Mouse (Mus musculus): ENCODE measurements around the gene Cdc42ep3. TPM values are rescaled to one million over a fixed set of nuclear protein-coding genes. Genes with fewer than 3 reads are reported as not detected.

The Cdc42ep3 gene
- polyA plus RNA-seq, 1 experiment from 2014 or later = 46.8 TPM

- peaks cover 4% of the 10 kb centered on the region; the same call in 1 of the 2 replicates for H3K4me1 ChIP-seq (replicated peaks; ENCODE audit: control insufficient read depth, insufficient read depth, low read length)
- H3K27me3 ChIP-seq (replicated peaks; ENCODE audit: control insufficient read depth, insufficient read depth, low read length) = no peaks in the 10 kb centered on the region
- DNase-seq (ENCODE audit: low spot score) (no peak), ATAC-seq (replicated peaks; ENCODE audit: low FRiP score) (no peak)
- H3K36me3 ChIP-seq (ENCODE audit: control insufficient read depth, insufficient read depth, low read length) = peaks cover 2% of the 10 kb centered on the region; the same call in 1 of the 2 replicates
- H3K27ac ChIP-seq (ENCODE audit: low read depth, low read length) = no peak overlapping the region
- H3K9ac ChIP-seq (ENCODE audit: low read depth, low read length) = no peak overlapping the region
- no peaks in the 10 kb centered on the region for H3K9me3 ChIP-seq (ENCODE audit: control insufficient read depth, low read length)
- H3K4me2 ChIP-seq = no peak overlapping the region
- H3K4me3 ChIP-seq (ENCODE audit: low read depth, low read length) = no peak overlapping the region
- 90% methylated on average over 11 of the region's 11 CpGs for whole genome bisulfite sequencing
Observed at GRCm38 (mm10) chr17:79334701-79335100, 20.2 kb downstream of the Cdc42ep3 start.

- DNase-seq (ENCODE audit: low spot score) (no peak), ATAC-seq (replicated peaks; ENCODE audit: low FRiP score) (peak; percentile 69; the same call in 1 of the 2 replicates)
- H3K4me1 ChIP-seq (replicated peaks; ENCODE audit: control insufficient read depth, insufficient read depth, low read length) = peaks cover under 1% of the 10 kb centered on the region; the same call in 1 of the 2 replicates
- no peak overlapping the region for H3K4me3 ChIP-seq (ENCODE audit: low read depth, low read length)
- no peak overlapping the region for H3K27ac ChIP-seq (ENCODE audit: low read depth, low read length)
- H3K36me3 ChIP-seq (ENCODE audit: control insufficient read depth, insufficient read depth, low read length) = no peaks in the 10 kb centered on the region; the same call in 1 of the 2 replicates
- no peaks in the 10 kb centered on the region for H3K9me3 ChIP-seq (ENCODE audit: control insufficient read depth, low read length)
- H3K4me2 ChIP-seq = no peak overlapping the region
- H3K27me3 ChIP-seq (replicated peaks; ENCODE audit: control insufficient read depth, insufficient read depth, low read length) = no peaks in the 10 kb centered on the region
- 77% methylated on average over 9 of the region's 9 CpGs for WGBS
- no peak overlapping the region for H3K9ac ChIP-seq (ENCODE audit: low read depth, low read length)
Observed at GRCm38 (mm10) chr17:79333650-79334049, 21.2 kb downstream of the Cdc42ep3 start.

- no peak overlapping the region for H3K4me2 ChIP-seq
- DNase-seq (ENCODE audit: low spot score) (no peak), ATAC-seq (replicated peaks; ENCODE audit: low FRiP score) (no peak; the same call in 1 of the 2 replicates)
- H3K9ac ChIP-seq (ENCODE audit: low read depth, low read length) = no peak overlapping the region
- WGBS = 69% methylated on average over 3 of the region's 3 CpGs
- no peak overlapping the region for H3K4me3 ChIP-seq (ENCODE audit: low read depth, low read length)
- no peaks in the 10 kb centered on the region for H3K27me3 ChIP-seq (replicated peaks; ENCODE audit: control insufficient read depth, insufficient read depth, low read length)
- H3K4me1 ChIP-seq (replicated peaks; ENCODE audit: control insufficient read depth, insufficient read depth, low read length) = no peaks in the 10 kb centered on the region
- no peak overlapping the region for H3K27ac ChIP-seq (ENCODE audit: low read depth, low read length)
- no peaks in the 10 kb centered on the region for H3K36me3 ChIP-seq (ENCODE audit: control insufficient read depth, insufficient read depth, low read length)
- no peaks in the 10 kb centered on the region for H3K9me3 ChIP-seq (ENCODE audit: control insufficient read depth, low read length)
Observed at GRCm38 (mm10) chr17:79332864-79333263, 22.0 kb downstream of the Cdc42ep3 start.

GRCm38 (mm10) chr17:79330397-79330796 is 24.5 kb downstream of the Cdc42ep3 start:
- 93% methylated on average over 2 of the region's 2 CpGs for WGBS
- H3K9ac ChIP-seq (ENCODE audit: low read depth, low read length) = no peak overlapping the region
- ATAC-seq (replicated peaks; ENCODE audit: low FRiP score) = no peak
- no peaks in the 10 kb centered on the region for H3K9me3 ChIP-seq (ENCODE audit: control insufficient read depth, low read length)
- H3K4me3 ChIP-seq (ENCODE audit: low read depth, low read length) = no peak overlapping the region
- no peak overlapping the region for H3K27ac ChIP-seq (ENCODE audit: low read depth, low read length)
- no peaks in the 10 kb centered on the region for H3K27me3 ChIP-seq (replicated peaks; ENCODE audit: control insufficient read depth, insufficient read depth, low read length)
- H3K4me2 ChIP-seq = no peak overlapping the region
- no peaks in the 10 kb centered on the region for H3K4me1 ChIP-seq (replicated peaks; ENCODE audit: control insufficient read depth, insufficient read depth, low read length)
- no peaks in the 10 kb centered on the region for H3K36me3 ChIP-seq (ENCODE audit: control insufficient read depth, insufficient read depth, low read length)
- no peak for DNase-seq (ENCODE audit: low spot score)

- no peak for ATAC-seq (replicated peaks; ENCODE audit: low FRiP score)
- Histone ChIP-seq H3K36me3 (ENCODE audit: control insufficient read depth, insufficient read depth, low read length) (no peaks in the 10 kb centered on the region), H3K27ac (ENCODE audit: low read depth, low read length) (no peak overlapping the region), H3K27me3 (replicated peaks; ENCODE audit: control insufficient read depth, insufficient read depth, low read length) (no peaks in the 10 kb centered on the region), H3K4me2 (no peak overlapping the region), H3K9me3 (ENCODE audit: control insufficient read depth, low read length) (no peaks in the 10 kb centered on the region), H3K4me3 (ENCODE audit: low read depth, low read length) (no peak overlapping the region), H3K4me1 (replicated peaks; ENCODE audit: control insufficient read depth, insufficient read depth, low read length) (no peaks in the 10 kb centered on the region), H3K9ac (ENCODE audit: low read depth, low read length) (no peak overlapping the region)
- 76% methylated on average over 4 of the region's 4 CpGs for WGBS
- DNase-seq (ENCODE audit: low spot score) = no peak
Observed at GRCm38 (mm10) chr17:79326868-79327376, 28.0 kb downstream of the Cdc42ep3 start.

- Histone ChIP-seq H3K9me3 (ENCODE audit: control insufficient read depth, low read length) (no peaks in the 10 kb centered on the region), H3K4me1 (replicated peaks; ENCODE audit: control insufficient read depth, insufficient read depth, low read length) (no peaks in the 10 kb centered on the region), H3K4me3 (ENCODE audit: low read depth, low read length) (no peak overlapping the region), H3K36me3 (ENCODE audit: control insufficient read depth, insufficient read depth, low read length) (no peaks in the 10 kb centered on the region), H3K4me2 (no peak overlapping the region), H3K27ac (ENCODE audit: low read depth, low read length) (no peak overlapping the region), H3K27me3 (replicated peaks; ENCODE audit: control insufficient read depth, insufficient read depth, low read length) (no peaks in the 10 kb centered on the region), H3K9ac (ENCODE audit: low read depth, low read length) (no peak overlapping the region)
- ATAC-seq (replicated peaks; ENCODE audit: low FRiP score) (no peak), DNase-seq (ENCODE audit: low spot score) (no peak)
- WGBS = 64% methylated on average over 12 of the region's 12 CpGs
Observed at GRCm38 (mm10) chr17:79317085-79317751, 37.7 kb downstream of the Cdc42ep3 start.

- Histone ChIP-seq H3K9me3 (ENCODE audit: control insufficient read depth, low read length) (no peaks in the 10 kb centered on the region), H3K27me3 (replicated peaks; ENCODE audit: control insufficient read depth, insufficient read depth, low read length) (no peaks in the 10 kb centered on the region), H3K36me3 (ENCODE audit: control insufficient read depth, insufficient read depth, low read length) (no peaks in the 10 kb centered on the region), H3K4me1 (replicated peaks; ENCODE audit: control insufficient read depth, insufficient read depth, low read length) (no peaks in the 10 kb centered on the region), H3K4me3 (ENCODE audit: low read depth, low read length) (no peak overlapping the region), H3K27ac (ENCODE audit: low read depth, low read length) (no peak overlapping the region), H3K9ac (ENCODE audit: low read depth, low read length) (no peak overlapping the region), H3K4me2 (no peak overlapping the region)
- WGBS = 78% methylated on average over 4 of the region's 4 CpGs
- DNase-seq (ENCODE audit: low spot score) (no peak), ATAC-seq (replicated peaks; ENCODE audit: low FRiP score) (no peak)
Observed at GRCm38 (mm10) chr17:79315415-79316094, 39.3 kb downstream of the Cdc42ep3 start.

- Histone ChIP-seq H3K9me3 (ENCODE audit: control insufficient read depth, low read length) (no peaks in the 10 kb centered on the region), H3K27me3 (replicated peaks; ENCODE audit: control insufficient read depth, insufficient read depth, low read length) (no peaks in the 10 kb centered on the region), H3K4me1 (replicated peaks; ENCODE audit: control insufficient read depth, insufficient read depth, low read length) (no peaks in the 10 kb centered on the region), H3K27ac (ENCODE audit: low read depth, low read length) (no peak overlapping the region), H3K9ac (ENCODE audit: low read depth, low read length) (no peak overlapping the region), H3K36me3 (ENCODE audit: control insufficient read depth, insufficient read depth, low read length) (no peaks in the 10 kb centered on the region), H3K4me2 (no peak overlapping the region), H3K4me3 (ENCODE audit: low read depth, low read length) (no peak overlapping the region)
- WGBS = 74% methylated on average over 1 of the region's 1 CpGs
- DNase-seq (ENCODE audit: low spot score) (no peak), ATAC-seq (replicated peaks; ENCODE audit: low FRiP score) (no peak)
Observed at GRCm38 (mm10) chr17:79310465-79310864, 44.4 kb downstream of the Cdc42ep3 start.

Measured in liver, embryonic 11.5 days (tissue).